Mouse (Mus musculus): ENCODE data around the gene E2f8. TPM values are rescaled to one million over a fixed set of nuclear protein-coding genes. Genes with fewer than 3 reads are reported as not detected.

Gene E2f8
- polyA plus RNA-seq (2011; ENCODE audit: insufficient read depth, insufficient read length, low replicate concordance, missing spikeins): 36.3 and 38.6 TPM in 2 replicates

DNA sequence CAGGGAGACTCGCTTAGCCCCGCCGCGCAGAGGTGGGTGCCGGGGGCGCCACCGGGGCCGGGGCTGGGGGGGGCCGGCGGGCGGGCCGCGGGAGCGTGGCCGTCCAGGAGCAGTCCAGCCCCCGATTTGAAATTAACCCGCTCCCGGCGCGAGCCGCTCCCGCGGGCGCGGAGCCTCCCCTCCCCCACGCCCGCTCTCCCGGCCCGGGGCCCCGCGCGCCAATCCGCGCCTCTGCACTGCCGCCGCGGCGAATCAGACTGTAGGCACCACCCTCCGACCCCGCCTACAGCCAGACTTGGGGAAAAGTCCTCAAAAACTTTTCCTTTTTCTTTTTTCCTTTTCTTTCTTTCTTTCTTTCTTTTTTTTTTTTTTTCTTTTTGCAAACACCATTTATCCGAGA is at the start of gene E2f8:
Gene E2f8 (minus strand): TSS at position 111 of the 400 bp plus-strand sequence.
- TF ChIP-seq CTCF (IDR thresholded peaks at IDR 0.05; ENCODE audit: control insufficient read depth, insufficient read depth, low read length) (no peak), POLR2A (IDR thresholded peaks at IDR 0.05; ENCODE audit: borderline replicate concordance, control insufficient read depth, low read depth, low read length) (no peak)
- Histone ChIP-seq H3K27ac (ENCODE audit: control insufficient read depth, insufficient read depth, low read depth, low read length, poor library complexity) (peak within 1 kb of the TSS; percentile 95), H3K4me1 (ENCODE audit: control insufficient read depth, insufficient read depth, low read length) (no peaks in the 10 kb centered on the region; the same call in 1 of the 2 replicates), H3K4me3 (replicated peaks; ENCODE audit: control insufficient read depth, low read depth, low read length) (peak within 1 kb of the TSS; percentile 87)
- WGBS: under 1% methylated on average over 41 of the region's 41 CpGs

DNA sequence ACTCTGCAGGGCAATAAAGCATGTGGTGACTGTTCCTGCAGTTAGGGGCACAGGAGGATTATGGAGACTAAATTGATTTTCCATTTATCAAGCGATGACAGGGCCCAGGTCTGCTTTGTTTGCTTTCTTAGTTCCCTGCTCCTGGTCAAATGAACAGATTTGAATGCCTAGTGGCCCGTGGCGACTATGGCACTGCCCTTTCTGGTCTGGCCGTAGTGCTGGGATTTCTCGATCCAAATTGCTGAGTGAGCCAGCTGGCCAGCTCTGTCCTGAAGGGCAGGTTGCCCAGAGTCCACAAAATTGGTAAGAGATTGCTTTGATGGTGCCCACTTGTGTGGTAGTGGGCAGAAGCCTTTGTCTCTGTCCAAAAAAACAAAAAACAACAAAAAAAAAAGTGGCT is 49.0 kb upstream of the E2f8 start:
- Histone ChIP-seq H3K27ac (ENCODE audit: control insufficient read depth, insufficient read depth, low read depth, low read length, poor library complexity) (no peak overlapping the region), H3K4me3 (replicated peaks; ENCODE audit: control insufficient read depth, low read depth, low read length) (no peak overlapping the region), H3K4me1 (ENCODE audit: control insufficient read depth, insufficient read depth, low read length) (no peaks in the 10 kb centered on the region)
- TF ChIP-seq POLR2A (IDR thresholded peaks at IDR 0.05; ENCODE audit: borderline replicate concordance, control insufficient read depth, low read depth, low read length) (no peak), CTCF (IDR thresholded peaks at IDR 0.05; ENCODE audit: control insufficient read depth, insufficient read depth, low read length) (no peak)
- 83% methylated on average over 5 of the region's 5 CpGs for WGBS

DNA sequence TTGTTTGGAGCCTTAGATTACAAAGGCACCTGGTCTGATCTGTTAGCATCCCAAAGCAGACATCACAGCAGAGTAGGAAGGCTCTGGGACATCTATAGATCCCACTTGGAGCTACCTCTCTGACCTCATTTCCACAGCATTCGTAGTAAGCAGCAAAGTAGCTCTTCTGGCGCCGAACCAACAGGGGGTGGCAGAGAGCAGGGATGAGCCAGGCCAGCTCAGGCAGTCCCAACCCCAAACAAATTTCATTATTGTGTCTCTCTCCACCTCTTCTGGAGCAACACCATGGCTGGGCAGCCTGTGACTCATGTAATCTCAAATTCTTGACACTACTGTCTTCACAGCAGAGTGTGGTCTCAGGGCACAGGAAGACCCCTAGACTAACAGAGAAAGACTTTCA is 47.0 kb upstream of the E2f8 start:
- Histone ChIP-seq H3K4me1 (ENCODE audit: control insufficient read depth, insufficient read depth, low read length) (peaks cover 4% of the 10 kb centered on the region), H3K27ac (ENCODE audit: control insufficient read depth, insufficient read depth, low read depth, low read length, poor library complexity) (no peak overlapping the region), H3K4me3 (replicated peaks; ENCODE audit: control insufficient read depth, low read depth, low read length) (no peak overlapping the region)
- 3% methylated on average over 3 of the region's 3 CpGs for WGBS
- TF ChIP-seq CTCF (IDR thresholded peaks at IDR 0.05; ENCODE audit: control insufficient read depth, insufficient read depth, low read length) (peak; percentile 86), POLR2A (IDR thresholded peaks at IDR 0.05; ENCODE audit: borderline replicate concordance, control insufficient read depth, low read depth, low read length) (no peak)

DNA sequence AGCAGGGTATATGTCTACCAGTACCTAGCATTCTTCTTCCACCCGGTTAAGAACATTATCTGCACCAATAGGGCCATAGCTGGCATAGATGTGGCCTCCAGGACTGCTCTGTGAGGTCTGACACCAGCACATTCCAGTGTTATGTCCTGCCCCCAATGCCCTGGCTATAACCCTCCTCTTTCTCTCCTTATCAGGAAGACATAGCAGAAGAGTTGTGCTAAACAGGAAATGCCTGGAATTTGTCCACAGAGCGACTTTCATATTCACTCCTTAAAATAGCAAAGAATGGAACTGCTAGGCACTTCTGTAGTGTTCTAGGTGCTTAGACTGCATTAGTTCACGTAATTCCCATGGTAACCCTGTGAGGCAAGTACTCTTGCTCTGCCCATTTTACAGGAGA is 43.8 kb upstream of the E2f8 start:
- H3K27ac ChIP-seq (ENCODE audit: control insufficient read depth, insufficient read depth, low read depth, low read length, poor library complexity): no peak overlapping the region
- H3K4me3 ChIP-seq (replicated peaks; ENCODE audit: control insufficient read depth, low read depth, low read length): no peak overlapping the region
- H3K4me1 ChIP-seq (ENCODE audit: control insufficient read depth, insufficient read depth, low read length): peaks cover 4% of the 10 kb centered on the region
- 72% methylated on average over 3 of the region's 3 CpGs for WGBS
- TF ChIP-seq POLR2A (IDR thresholded peaks at IDR 0.05; ENCODE audit: borderline replicate concordance, control insufficient read depth, low read depth, low read length) (no peak), CTCF (IDR thresholded peaks at IDR 0.05; ENCODE audit: control insufficient read depth, insufficient read depth, low read length) (no peak)

DNA sequence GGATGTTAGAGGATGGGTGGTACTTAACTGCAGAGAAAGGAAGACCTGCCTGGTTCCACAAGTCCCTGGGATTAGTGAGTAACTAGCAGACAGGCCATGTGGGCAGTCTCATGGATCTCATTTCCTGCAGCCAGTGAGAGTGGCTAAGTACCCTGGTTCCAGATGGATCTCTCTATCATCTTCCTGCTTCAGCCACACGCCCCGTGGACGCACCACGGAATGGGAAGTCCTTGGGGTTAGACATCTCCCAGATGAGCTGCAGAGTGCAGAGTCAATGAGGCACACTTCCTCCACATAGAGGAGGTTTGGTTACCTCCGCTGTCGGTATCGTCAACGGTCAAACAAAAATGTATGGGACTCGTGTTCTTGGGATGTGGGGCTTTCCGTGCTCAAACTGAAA is 42.2 kb upstream of the E2f8 start:
- no peak overlapping the region for H3K4me3 ChIP-seq (replicated peaks; ENCODE audit: control insufficient read depth, low read depth, low read length)
- H3K27ac ChIP-seq (ENCODE audit: control insufficient read depth, insufficient read depth, low read depth, low read length, poor library complexity): no peak overlapping the region; the same call in 1 of the 2 replicates
- H3K4me1 ChIP-seq (ENCODE audit: control insufficient read depth, insufficient read depth, low read length): peaks cover 4% of the 10 kb centered on the region
- TF ChIP-seq POLR2A (IDR thresholded peaks at IDR 0.05; ENCODE audit: borderline replicate concordance, control insufficient read depth, low read depth, low read length) (no peak), CTCF (IDR thresholded peaks at IDR 0.05; ENCODE audit: control insufficient read depth, insufficient read depth, low read length) (no peak)
- 11% methylated on average over 10 of the region's 10 CpGs for WGBS

DNA sequence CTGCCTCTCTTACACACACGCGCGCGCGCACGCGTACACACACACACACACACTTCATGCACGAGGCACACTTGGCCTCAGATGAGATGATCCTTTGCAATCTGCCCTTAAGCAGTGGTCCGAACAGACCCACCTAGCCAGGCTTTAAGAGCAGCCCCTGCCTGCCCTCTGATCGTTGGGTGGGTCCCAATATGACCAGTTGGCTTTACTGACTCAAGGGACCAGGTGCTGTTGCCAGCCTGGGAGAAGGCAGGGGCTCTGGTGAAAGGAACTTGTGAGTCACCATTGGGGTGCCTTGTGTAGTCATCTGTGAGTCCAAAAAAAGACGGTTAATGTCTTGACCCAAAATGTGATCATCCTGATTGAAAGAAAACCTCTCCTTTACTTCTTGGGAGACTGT is 37.0 kb upstream of the E2f8 start:
- no peaks in the 10 kb centered on the region; the same call in 1 of the 2 replicates for H3K4me1 ChIP-seq (ENCODE audit: control insufficient read depth, insufficient read depth, low read length)
- WGBS: 88% methylated on average over 11 of the region's 11 CpGs
- H3K4me3 ChIP-seq (replicated peaks; ENCODE audit: control insufficient read depth, low read depth, low read length): no peak overlapping the region
- TF ChIP-seq CTCF (IDR thresholded peaks at IDR 0.05; ENCODE audit: control insufficient read depth, insufficient read depth, low read length) (no peak), POLR2A (IDR thresholded peaks at IDR 0.05; ENCODE audit: borderline replicate concordance, control insufficient read depth, low read depth, low read length) (no peak)
- no peak overlapping the region for H3K27ac ChIP-seq (ENCODE audit: control insufficient read depth, insufficient read depth, low read depth, low read length, poor library complexity)

DNA sequence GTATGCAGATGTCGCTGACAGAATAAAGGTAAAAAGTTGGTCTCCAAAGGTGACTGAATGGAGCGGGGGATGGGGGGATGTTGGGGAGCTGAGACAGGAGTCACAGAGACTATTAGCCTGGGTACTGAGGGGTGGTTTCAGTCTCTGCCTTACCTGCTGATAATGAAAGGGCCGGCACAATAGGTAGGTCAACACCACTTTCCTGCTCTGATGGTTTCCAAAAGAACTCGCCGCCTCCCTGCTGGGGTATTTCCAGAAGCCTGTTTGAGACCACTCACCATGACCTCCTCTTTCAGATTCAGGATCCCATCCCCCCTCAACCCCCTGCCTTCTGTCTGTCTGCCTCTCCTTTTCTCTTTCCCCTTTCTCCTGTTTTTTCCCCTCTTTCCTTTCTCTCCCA is 36.6 kb upstream of the E2f8 start:
- no peaks in the 10 kb centered on the region; the same call in 1 of the 2 replicates for H3K4me1 ChIP-seq (ENCODE audit: control insufficient read depth, insufficient read depth, low read length)

DNA sequence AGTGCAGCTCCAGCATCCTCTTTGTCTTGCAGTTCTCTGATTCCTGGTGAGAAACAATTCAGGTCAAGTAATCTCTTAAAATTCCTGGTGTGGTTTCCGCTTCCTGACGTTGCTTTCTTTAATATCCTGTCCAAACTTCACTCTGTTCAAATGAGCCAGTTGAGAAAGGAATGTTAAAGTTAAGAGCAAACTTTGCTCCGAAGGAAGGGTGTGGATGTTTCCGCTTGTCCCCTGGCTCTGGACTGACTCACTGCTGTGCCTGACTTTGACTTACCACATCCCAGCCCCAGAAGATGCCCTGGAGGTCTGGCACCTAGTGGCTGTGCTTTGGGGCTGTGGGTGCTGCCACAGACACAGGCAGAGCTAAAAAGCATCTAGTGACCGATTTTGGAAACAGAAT is 36.1 kb upstream of the E2f8 start:
- 58% methylated on average over 5 of the region's 5 CpGs for WGBS
- no peak overlapping the region for H3K4me3 ChIP-seq (replicated peaks; ENCODE audit: control insufficient read depth, low read depth, low read length)
- TF ChIP-seq POLR2A (IDR thresholded peaks at IDR 0.05; ENCODE audit: borderline replicate concordance, control insufficient read depth, low read depth, low read length): no peak
- TF ChIP-seq CTCF (IDR thresholded peaks at IDR 0.05; ENCODE audit: control insufficient read depth, insufficient read depth, low read length): no peak
- H3K4me1 ChIP-seq (ENCODE audit: control insufficient read depth, insufficient read depth, low read length): no peaks in the 10 kb centered on the region; the same call in 1 of the 2 replicates
- H3K27ac ChIP-seq (ENCODE audit: control insufficient read depth, insufficient read depth, low read depth, low read length, poor library complexity): no peak overlapping the region

More for the DNA sequence above, 36.6 kb upstream of the E2f8 start:
- WGBS: 87% methylated on average over 5 of the region's 5 CpGs
- Histone ChIP-seq H3K4me3 (replicated peaks; ENCODE audit: control insufficient read depth, low read depth, low read length) (no peak overlapping the region), H3K27ac (ENCODE audit: control insufficient read depth, insufficient read depth, low read depth, low read length, poor library complexity) (no peak overlapping the region)
- no peak for TF ChIP-seq POLR2A (IDR thresholded peaks at IDR 0.05; ENCODE audit: borderline replicate concordance, control insufficient read depth, low read depth, low read length)
- no peak for TF ChIP-seq CTCF (IDR thresholded peaks at IDR 0.05; ENCODE audit: control insufficient read depth, insufficient read depth, low read length)

All from bone marrow, adult 2 months (tissue).